Mouse (Mus musculus) MEL (cell line): ENCODE data around the gene Akap1. TPM values are rescaled to one million over a fixed set of nuclear protein-coding genes. Genes with fewer than 3 reads are reported as not detected.

Experiments used
- DNase-seq: peaks from one replicate; pipeline ENCODE4 v3.0.0; 2011; ENCODE audit warnings: low read depth, low spot score
- H3K27ac ChIP-seq: 2 replicates; pipeline ENCODE4 v1.5.1; 2012; ENCODE audit warnings: low read depth, mild to moderate bottlenecking, control low read depth, low read length, moderate library complexity; ENCODE audit not compliant: control insufficient read depth
- H3K27me3 ChIP-seq, 2 experiments: fragments of 150-350 bp in 1 of 2; sonication (generic) in 1 of 2; 2 replicates each; pipeline ENCODE4 v1.6.1; 2012; ENCODE audit warnings: low read length in 2 of 2, mild to moderate bottlenecking in 2 of 2, improper control_type of control experiment in 1 of 2, moderate library complexity in 1 of 2; ENCODE audit not compliant: insufficient read depth in 2 of 2, control insufficient read depth in 1 of 2
- H3K36me3 ChIP-seq, 2 experiments: 2 replicates each; pipeline ENCODE4 v1.6.1; 2012 to 2014; ENCODE audit warnings: low read length in 2 of 2, improper control_type of control experiment in 1 of 2, inconsistent platforms in 1 of 2, mild to moderate bottlenecking in 1 of 2; ENCODE audit not compliant: insufficient read depth in 2 of 2, control insufficient read depth in 1 of 2
- H3K4me1 ChIP-seq, 2 experiments: fragments of 150-350 bp in 1 of 2; sonication (generic) in 1 of 2; 2 replicates each; pipeline ENCODE4 v1.6.1; 2012; ENCODE audit warnings: low read length in 2 of 2, improper control_type of control experiment in 1 of 2, mild to moderate bottlenecking in 1 of 2; ENCODE audit not compliant: insufficient read depth in 2 of 2, control insufficient read depth in 1 of 2
- H3K4me3 ChIP-seq, 2 experiments: fragments of 150-350 bp in 1 of 2; sonication (generic) in 1 of 2; 2 replicates each; pipeline ENCODE4 v1.5.1; 2012; ENCODE audit warnings: low read depth in 2 of 2, low read length in 2 of 2, mild to moderate bottlenecking in 2 of 2, moderate library complexity in 2 of 2, control low read depth in 1 of 2, improper control_type of control experiment in 1 of 2; ENCODE audit not compliant: control insufficient read depth in 1 of 2, insufficient read depth in 1 of 2
- H3K79me2 ChIP-seq: 2 replicates; pipeline ENCODE4 v1.6.1; 2012; ENCODE audit warnings: mild to moderate bottlenecking, low read length, moderate library complexity; ENCODE audit not compliant: control insufficient read depth, poor library complexity, insufficient read depth
- H3K9ac ChIP-seq: 2 replicates; pipeline ENCODE4 v1.6.1; 2012; ENCODE audit warnings: low read depth, mild to moderate bottlenecking, control low read depth, low read length, moderate library complexity; ENCODE audit not compliant: control insufficient read depth, poor library complexity, severe bottlenecking
- H3K9me3 ChIP-seq: fragments of 150-350 bp; sonication (generic); replicated peaks from 2 replicates; pipeline ENCODE4 v1.6.1; 2012; ENCODE audit warnings: mild to moderate bottlenecking, low read length, improper control_type of control experiment, moderate library complexity; ENCODE audit not compliant: insufficient read depth
- BHLHE40 ChIP-seq: IDR thresholded peaks from 2 replicates; pipeline ENCODE4 v1.6.1; 2012; ENCODE audit warnings: low read depth, mild to moderate bottlenecking, inconsistent platforms, low read length, improper control_type of control experiment, borderline replicate concordance
- CHD2 ChIP-seq: IDR thresholded peaks from 2 replicates; pipeline ENCODE4 v1.6.1; 2011; ENCODE audit warnings: low read length, improper control_type of control experiment
- CTCF ChIP-seq, 3 experiments: IDR thresholded peaks in 2 of 3; conservative IDR thresholded peaks in 1 of 3; 2 replicates each; pipeline ENCODE4 v1.5.1; 2011 to 2012; ENCODE audit warnings: low read length in 3 of 3, low read depth in 2 of 3, mild to moderate bottlenecking in 2 of 3, improper control_type of control experiment in 1 of 3, inconsistent platforms in 1 of 3, mixed read lengths in 1 of 3, moderate library complexity in 1 of 3; ENCODE audit not compliant: control insufficient read depth in 1 of 3, insufficient read depth in 1 of 3, poor library complexity in 1 of 3, severe bottlenecking in 1 of 3
- ELF1 ChIP-seq: IDR thresholded peaks from 2 replicates; pipeline ENCODE4 v1.6.1; 2014; ENCODE audit warnings: low read depth, mild to moderate bottlenecking, inconsistent platforms, low read length, improper control_type of control experiment, moderate library complexity
- EP300 ChIP-seq, 2 experiments: IDR thresholded peaks; 2 replicates each; pipeline ENCODE4 v1.6.1; 2011; ENCODE audit warnings: improper control_type of control experiment in 2 of 2, low read length in 2 of 2, low read depth in 1 of 2, mild to moderate bottlenecking in 1 of 2
- ETS1 ChIP-seq: IDR thresholded peaks from 2 replicates; pipeline ENCODE4 v1.6.1; 2012; ENCODE audit warnings: low read depth, mild to moderate bottlenecking, inconsistent platforms, low read length, improper control_type of control experiment, moderate library complexity
- GABPA ChIP-seq: IDR thresholded peaks from 2 replicates; pipeline ENCODE4 v1.6.1; 2012; ENCODE audit warnings: low read depth, mild to moderate bottlenecking, inconsistent platforms, low read length, improper control_type of control experiment, moderate library complexity
- GATA1 ChIP-seq: IDR thresholded peaks from 2 replicates; pipeline ENCODE4 v1.6.1; 2011; ENCODE audit warnings: low read depth, low read length, improper control_type of control experiment
- JUND ChIP-seq: IDR thresholded peaks from 2 replicates; pipeline ENCODE4 v1.6.1; 2011; ENCODE audit warnings: low read depth, mild to moderate bottlenecking, improper control_type of control experiment, low read length
- KAT2A ChIP-seq: conservative IDR thresholded peaks from 2 replicates; pipeline ENCODE4 v1.6.1; 2012; ENCODE audit warnings: low read depth, low read length, improper control_type of control experiment, inconsistent platforms
- MAFK ChIP-seq: IDR thresholded peaks from 2 replicates; pipeline ENCODE4 v1.6.1; 2011; ENCODE audit warnings: low read depth, mild to moderate bottlenecking, low read length, improper control_type of control experiment, borderline replicate concordance
- MAZ ChIP-seq: IDR thresholded peaks from 2 replicates; pipeline ENCODE4 v1.6.1; 2012; ENCODE audit warnings: low read depth, mild to moderate bottlenecking, inconsistent platforms, low read length, improper control_type of control experiment
- MEF2A ChIP-seq: IDR thresholded peaks from 2 replicates; pipeline ENCODE4 v1.6.1; 2014; ENCODE audit warnings: low read depth, mild to moderate bottlenecking, inconsistent platforms, low read length, improper control_type of control experiment; ENCODE audit not compliant: poor library complexity, insufficient replicate concordance, severe bottlenecking; ENCODE audit errors: extremely low read depth
- MXI1 ChIP-seq: IDR thresholded peaks from 2 replicates; pipeline ENCODE4 v1.6.1; 2011; ENCODE audit warnings: mild to moderate bottlenecking, low read depth, low read length, improper control_type of control experiment
- MYB ChIP-seq: IDR thresholded peaks from 2 replicates; pipeline ENCODE4 v1.6.1; 2011; ENCODE audit warnings: mild to moderate bottlenecking, low read depth, low read length, improper control_type of control experiment
- MYC ChIP-seq: IDR thresholded peaks from 2 replicates; pipeline ENCODE4 v1.6.1; 2011; ENCODE audit warnings: low read depth, mild to moderate bottlenecking, low read length, improper control_type of control experiment, moderate library complexity
- NELFE ChIP-seq: IDR thresholded peaks from 2 replicates; pipeline ENCODE4 v1.6.1; 2011; ENCODE audit warnings: low read depth, low read length, improper control_type of control experiment
- NRF1 ChIP-seq: IDR thresholded peaks from 2 replicates; pipeline ENCODE4 v1.6.1; 2014; ENCODE audit warnings: low read depth, mild to moderate bottlenecking, inconsistent platforms, low read length, improper control_type of control experiment, moderate library complexity; ENCODE audit not compliant: poor library complexity, insufficient read depth, severe bottlenecking
- POLR2A ChIP-seq, 2 experiments: IDR thresholded peaks; 2 replicates each; pipeline ENCODE4 v1.6.1; 2011 to 2012; ENCODE audit warnings: low read length in 2 of 2, mild to moderate bottlenecking in 2 of 2, control low read depth in 1 of 2, improper control_type of control experiment in 1 of 2, low read depth in 1 of 2, moderate library complexity in 1 of 2; ENCODE audit not compliant: control insufficient read depth in 1 of 2, insufficient read depth in 1 of 2, poor library complexity in 1 of 2
- POLR2AphosphoS2 ChIP-seq: IDR thresholded peaks from 2 replicates; pipeline ENCODE4 v1.6.1; 2011; ENCODE audit warnings: low read length, improper control_type of control experiment
- POLR2AphosphoS5 ChIP-seq: IDR thresholded peaks from 2 replicates; pipeline ENCODE4 v1.6.1; 2012; ENCODE audit warnings: low read depth, borderline replicate concordance, mild to moderate bottlenecking, inconsistent platforms, low read length, moderate library complexity, mixed read lengths
- RAD21 ChIP-seq: IDR thresholded peaks from 2 replicates; pipeline ENCODE4 v1.6.1; 2011; ENCODE audit warnings: mild to moderate bottlenecking, low read depth, low read length, improper control_type of control experiment
- RCOR1 ChIP-seq: IDR thresholded peaks from 2 replicates; pipeline ENCODE4 v1.6.1; 2012; ENCODE audit warnings: low read depth, mild to moderate bottlenecking, inconsistent platforms, low read length, improper control_type of control experiment
- SIN3A ChIP-seq: IDR thresholded peaks from 2 replicates; pipeline ENCODE4 v1.6.1; 2012; ENCODE audit warnings: low read length, improper control_type of control experiment, inconsistent platforms
- SMC3 ChIP-seq: IDR thresholded peaks from 2 replicates; pipeline ENCODE4 v1.6.1; 2011; ENCODE audit warnings: low read depth, low read length, improper control_type of control experiment
- TBP ChIP-seq: IDR thresholded peaks from 2 replicates; pipeline ENCODE4 v1.8.0; 2011; ENCODE audit warnings: low read depth, low read length, improper control_type of control experiment
- TCF12 ChIP-seq: IDR thresholded peaks from 2 replicates; pipeline ENCODE4 v1.6.1; 2014; ENCODE audit warnings: low read depth, mild to moderate bottlenecking, inconsistent platforms, low read length, improper control_type of control experiment, moderate library complexity
- UBTF ChIP-seq: IDR thresholded peaks from 2 replicates; pipeline ENCODE4 v1.6.1; 2012; ENCODE audit warnings: low read depth, mild to moderate bottlenecking, inconsistent platforms, low read length, improper control_type of control experiment, moderate library complexity, borderline replicate concordance; ENCODE audit not compliant: insufficient read depth
- USF1 ChIP-seq: IDR thresholded peaks from 2 replicates; pipeline ENCODE4 v1.6.1; 2014; ENCODE audit warnings: low read depth, mild to moderate bottlenecking, inconsistent platforms, low read length, improper control_type of control experiment, moderate library complexity
- USF2 ChIP-seq, 2 experiments: IDR thresholded peaks; 2 replicates each; pipeline ENCODE4 v1.6.1; 2011 to 2012; ENCODE audit warnings: improper control_type of control experiment in 2 of 2, low read length in 2 of 2, borderline replicate concordance in 1 of 2, inconsistent platforms in 1 of 2, low read depth in 1 of 2, mild to moderate bottlenecking in 1 of 2; ENCODE audit not compliant: insufficient read depth in 1 of 2
- ZC3H11A ChIP-seq: IDR thresholded peaks from 2 replicates; pipeline ENCODE4 v1.6.1; 2012; ENCODE audit warnings: low read depth, mild to moderate bottlenecking, inconsistent platforms, low read length, improper control_type of control experiment
- ZKSCAN1 ChIP-seq: IDR thresholded peaks from 2 replicates; pipeline ENCODE4 v1.6.1; 2012; ENCODE audit warnings: low read depth, mild to moderate bottlenecking, inconsistent platforms, low read length, improper control_type of control experiment, moderate library complexity
- ZMIZ1 ChIP-seq: IDR thresholded peaks from 2 replicates; pipeline ENCODE4 v1.6.1; 2012; ENCODE audit warnings: low read depth, mild to moderate bottlenecking, inconsistent platforms, low read length, improper control_type of control experiment, moderate library complexity
- ZNF384 ChIP-seq: IDR thresholded peaks from 2 replicates; pipeline ENCODE4 v1.6.1; 2012; ENCODE audit warnings: low read depth, mild to moderate bottlenecking, inconsistent platforms, low read length, improper control_type of control experiment
- polyA plus RNA-seq, 2 experiments: library from polyadenylated mRNA; stranded (reverse) in 1 of 2; unstranded in 1 of 2; fragments of >175 nt in 1 of 2; fragments of >200 nt in 1 of 2; gene quantifications; 2 replicates each; pipeline versions ENCODE4 v1.2.1 to v1.2.4; 2012; ENCODE audit warnings: low replicate concordance in 2 of 2, low read depth in 1 of 2; ENCODE audit not compliant: insufficient read length in 2 of 2, insufficient read depth in 1 of 2, missing spikeins in 1 of 2
- total RNA-seq: library from RNA; depleted of rRNA; stranded (reverse); fragments of 300-350 nt; gene quantifications from 2 replicates; pipeline ENCODE4 v1.2.3, GENCODE M21; 2012; rRNA removed

Akap1 gene
- 63.0 and 70.5 TPM in 2 replicates for total RNA-seq
- 10 to 100 TPM; 39.0 to 59.6 TPM for polyA plus RNA-seq

DNA sequence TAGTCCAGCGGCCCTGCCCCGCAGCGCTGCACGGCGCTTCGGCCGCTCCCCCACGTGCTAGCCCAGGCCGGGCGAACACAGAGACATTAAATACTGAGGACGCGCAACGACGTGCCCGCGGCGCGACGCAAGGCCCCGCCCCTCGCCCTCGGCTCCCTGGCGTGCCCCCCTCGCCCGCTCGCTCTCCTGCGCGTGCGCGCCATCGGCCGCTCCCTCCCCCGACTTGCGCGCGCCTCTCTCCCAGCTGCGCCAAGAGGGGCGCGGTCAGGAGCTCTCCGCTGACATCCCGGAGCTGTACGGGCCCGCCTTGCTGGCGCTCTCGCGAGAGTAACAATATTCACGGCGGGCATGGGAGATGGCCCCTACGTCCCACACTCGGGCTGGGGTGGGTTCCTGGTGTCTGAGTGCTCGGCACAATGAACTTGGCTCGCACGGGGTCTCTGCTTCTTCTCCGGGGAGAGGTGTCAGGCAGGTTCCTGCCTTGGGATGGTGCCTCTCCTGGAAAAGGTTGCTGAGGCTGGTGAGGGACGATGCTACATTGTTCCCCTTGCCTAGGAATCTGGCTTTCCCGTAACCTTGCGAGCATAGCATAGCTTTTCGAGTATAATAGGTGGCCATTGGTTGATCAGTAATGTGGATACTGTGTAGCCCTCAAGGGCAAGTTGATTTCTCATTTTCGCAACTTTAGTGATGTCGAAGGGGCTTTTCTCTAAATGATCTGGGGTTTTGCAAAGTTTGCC is at the start of gene Akap1:
Gene Akap1, minus strand, starts transcription at position 129 of the 740 bp plus-strand sequence.
- peak; percentile 99 for DNase-seq
- H3K27me3 ChIP-seq = peaks cover 0 to 5% of the 10 kb centered on the region in 2 experiments; a peak in 2 of 4 replicates
- TF ChIP-seq MYC (peak; percentile 83), ZNF384 (no peak), CTCF (IDR thresholded peaks at IDR 0.05 in 2 of 3, conservative IDR thresholded peaks at IDR 0.05 in 1 of 3; ENCODE audit: control insufficient read depth in 1 of 3, insufficient read depth in 1 of 3, low read depth in 2 of 3, low read length in 3 of 3, poor library complexity in 1 of 3, severe bottlenecking in 1 of 3) (no peak), SMC3 (no peak), POLR2A (IDR thresholded peaks at IDR 0.05; ENCODE audit: control insufficient read depth in 1 of 2, insufficient read depth in 1 of 2, low read depth in 1 of 2, low read length in 2 of 2, poor library complexity in 1 of 2) (peak; percentile 98 to 99), MAZ (peak; percentile 97), BHLHE40 (0 out of 2 replicates have a peak, but pooled peaks have one; percentile 27), MAFK (no peak), ELF1 (no peak; the same call in 1 of the 2 replicates), POLR2AphosphoS5 (no peak), GABPA (no peak), TCF12 (no peak; the same call in 1 of the 2 replicates), SIN3A (peak; percentile 64), RAD21 (no peak), POLR2AphosphoS2 (peak; percentile 98), TBP (peak; percentile 84), RCOR1 (no peak), ZC3H11A (0 out of 2 replicates have a peak, but pooled peaks have one; percentile 4), NRF1 (peak; percentile 99; the same call in 1 of the 2 replicates), CHD2 (peak; percentile 95), ETS1 (peak; percentile 60), MXI1 (peak; percentile 99), EP300 (IDR thresholded peaks at IDR 0.05; ENCODE audit: low read depth in 1 of 2, low read length in 2 of 2) (peak in 1 of 2 experiments; percentile 27; a peak in 1 of 4 replicates), MYB (no peak), UBTF (no peak), USF1 (peak; percentile 57; the same call in 1 of the 2 replicates), MEF2A (no peak), GATA1 (no peak), ZMIZ1 (peak; percentile 95), ZKSCAN1 (no peak), KAT2A (no peak; the same call in 1 of the 2 replicates), JUND (no peak), USF2 (IDR thresholded peaks at IDR 0.05; ENCODE audit: borderline replicate concordance in 1 of 2, insufficient read depth in 1 of 2, low read depth in 1 of 2, low read length in 2 of 2) (no peak), NELFE (peak; percentile 99)

More for the DNA sequence above, at the start of gene Akap1:
- Histone ChIP-seq H3K4me1 (peaks cover 7 to 18% of the 10 kb centered on the region in 2 experiments), H3K4me3 (peak within 1 kb of the TSS; percentile 75 to 96), H3K9ac (peak within 1 kb of the TSS; percentile 87), H3K27ac (peak within 1 kb of the TSS; percentile 48), H3K36me3 (peaks cover 0 to 18% of the 10 kb centered on the region in 2 experiments; a peak in 2 of 4 replicates), H3K79me2 (peaks cover 46% of the 10 kb centered on the region), H3K9me3 (no peaks in the 10 kb centered on the region)
